Mouse (Mus musculus): ENCODE results near the gene Nfib. TPM values are rescaled to one million over a fixed set of nuclear protein-coding genes. Genes with fewer than 3 reads are reported as not detected.
A peak's percentile ranks its signal among the peaks of the same experiment; 100 is the strongest.

Gene Nfib
- polyA plus RNA-seq, 1 experiment, result 7.7 TPM

GRCm38 (mm10) chr4:82512743-82513425 is 192.7 kb downstream of the Nfib start:
- Histone ChIP-seq H3K4me3 (peak overlapping the region; percentile 33), H3K36me3 (ENCODE audit: control insufficient read depth, insufficient read depth) (no peaks in the 10 kb centered on the region), H3K79me2 (ENCODE audit: control insufficient read depth, insufficient read depth) (no peaks in the 10 kb centered on the region), H3ac (ENCODE audit: control insufficient read depth, insufficient read length) (peak overlapping the region; percentile 33), H3K4me2 (ENCODE audit: low read depth) (peak overlapping the region; percentile 98), H3K27me3 (ENCODE audit: control insufficient read depth, insufficient read depth, insufficient read length) (no peaks in the 10 kb centered on the region)
- TF ChIP-seq POLR2A (IDR thresholded peaks at IDR 0.05; ENCODE audit: insufficient read length, low read depth), result peak; percentile 75
- peak in 1 of 3 experiments; percentile 57 for TF ChIP-seq MYOD1 (IDR thresholded peaks at IDR 0.05; ENCODE audit: control insufficient read depth in 1 of 3, insufficient read length in 2 of 3, low read depth in 2 of 3)
- TF ChIP-seq POLR2AphosphoS2 (IDR thresholded peaks at IDR 0.05; ENCODE audit: insufficient read length, low read depth), result peak; percentile 57
- no peak for TF ChIP-seq USF1 (IDR thresholded peaks at IDR 0.05; ENCODE audit: low read depth)
- peak; percentile 86 for TF ChIP-seq E2F4 (IDR thresholded peaks at IDR 0.05; ENCODE audit: insufficient read depth)
- TF ChIP-seq MYOG (IDR thresholded peaks at IDR 0.05; ENCODE audit: control insufficient read depth in 1 of 3, insufficient read depth in 1 of 3, insufficient read length in 2 of 3, low read depth in 2 of 3), result peak in 1 of 3 experiments; percentile 60
- TF ChIP-seq SRF (IDR thresholded peaks at IDR 0.05; ENCODE audit: control insufficient read depth, insufficient read length, low read depth), result no peak
- no peak for TF ChIP-seq TCF3 (IDR thresholded peaks at IDR 0.05; ENCODE audit: insufficient read length, low read depth)
- TF ChIP-seq TCF12 (IDR thresholded peaks at IDR 0.05; ENCODE audit: insufficient read depth, poor library complexity, severe bottlenecking), result no peak
- no peak for TF ChIP-seq REST (IDR thresholded peaks at IDR 0.05; ENCODE audit: insufficient read depth, insufficient read length)
- no peak for TF ChIP-seq CEBPB (IDR thresholded peaks at IDR 0.05; ENCODE audit: insufficient read depth, poor library complexity, severe bottlenecking)
- peak; percentile 8 for TF ChIP-seq MAX (IDR thresholded peaks at IDR 0.05; ENCODE audit: low read depth)

DNA sequence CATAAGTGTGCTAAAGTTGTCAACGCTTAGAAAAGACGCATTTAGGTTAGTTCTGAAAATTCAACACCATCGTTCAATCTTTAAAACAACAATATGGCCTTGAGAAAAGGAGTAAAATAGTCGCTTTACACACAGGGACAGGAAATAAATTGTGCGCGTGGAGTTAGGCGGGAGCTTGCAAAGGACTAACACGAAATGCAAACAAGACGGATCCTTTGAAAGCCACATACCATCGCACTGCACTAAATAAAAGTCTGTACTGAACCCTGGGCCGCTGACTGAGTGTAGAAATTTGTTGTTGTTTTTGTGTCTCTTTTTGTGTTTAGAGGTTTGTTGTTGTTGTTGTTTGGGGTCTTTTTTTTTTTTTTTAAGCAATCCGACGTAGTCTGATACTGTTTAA is 193.2 kb downstream of the Nfib start:
- Histone ChIP-seq H3K4me2 (ENCODE audit: low read depth) (peak overlapping the region; percentile 95), H3K4me3 (peak overlapping the region; percentile 33), H3ac (ENCODE audit: control insufficient read depth, insufficient read length) (peak overlapping the region; percentile 33), H3K27me3 (ENCODE audit: control insufficient read depth, insufficient read depth, insufficient read length) (no peaks in the 10 kb centered on the region), H3K79me2 (ENCODE audit: control insufficient read depth, insufficient read depth) (no peaks in the 10 kb centered on the region), H3K36me3 (ENCODE audit: control insufficient read depth, insufficient read depth) (no peaks in the 10 kb centered on the region)
- TF ChIP-seq SRF (IDR thresholded peaks at IDR 0.05; ENCODE audit: control insufficient read depth, insufficient read length, low read depth) (no peak), POLR2AphosphoS2 (IDR thresholded peaks at IDR 0.05; ENCODE audit: insufficient read length, low read depth) (no peak), POLR2A (IDR thresholded peaks at IDR 0.05; ENCODE audit: insufficient read length, low read depth) (no peak), TCF12 (IDR thresholded peaks at IDR 0.05; ENCODE audit: insufficient read depth, poor library complexity, severe bottlenecking) (no peak), REST (IDR thresholded peaks at IDR 0.05; ENCODE audit: insufficient read depth, insufficient read length) (no peak), MYOD1 (IDR thresholded peaks at IDR 0.05; ENCODE audit: control insufficient read depth in 1 of 3, insufficient read length in 2 of 3, low read depth in 2 of 3) (no peak)

DNA sequence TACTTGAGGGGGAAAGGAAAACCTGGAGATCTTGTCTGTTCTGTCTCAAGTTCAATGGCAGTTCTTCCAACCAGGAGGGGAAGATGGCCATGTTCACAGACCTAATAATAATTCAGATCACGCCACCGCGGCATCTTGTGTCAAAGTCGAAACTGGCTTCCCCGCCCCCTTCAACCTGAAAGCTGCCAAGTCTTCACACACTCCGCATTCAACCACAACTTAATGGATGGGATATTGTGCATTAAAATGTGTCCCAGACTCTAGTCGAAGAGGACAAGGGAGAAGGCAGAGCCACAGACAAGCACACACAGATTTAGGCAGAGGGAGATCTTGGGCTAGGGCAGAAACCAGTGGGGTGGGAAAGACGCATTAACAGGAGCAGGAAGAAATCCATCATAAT is 194.0 kb downstream of the Nfib start:
- peak overlapping the region; percentile 33 for H3K4me3 ChIP-seq

GRCm38 (mm10) chr4:82511001-82511513 is 194.5 kb downstream of the Nfib start:
- Histone ChIP-seq H3K79me2 (ENCODE audit: control insufficient read depth, insufficient read depth) (no peaks in the 10 kb centered on the region), H3ac (ENCODE audit: control insufficient read depth, insufficient read length) (no peak overlapping the region), H3K4me2 (ENCODE audit: low read depth) (peak overlapping the region; percentile 95), H3K27me3 (ENCODE audit: control insufficient read depth, insufficient read depth, insufficient read length) (no peaks in the 10 kb centered on the region), H3K4me3 (peak overlapping the region; percentile 33), H3K36me3 (ENCODE audit: control insufficient read depth, insufficient read depth) (no peaks in the 10 kb centered on the region)
- TF ChIP-seq CEBPB (IDR thresholded peaks at IDR 0.05; ENCODE audit: insufficient read depth, poor library complexity, severe bottlenecking) (0 out of 2 replicates have a peak, but pooled peaks have one; percentile 1), POLR2AphosphoS2 (IDR thresholded peaks at IDR 0.05; ENCODE audit: insufficient read length, low read depth) (no peak)

More for the DNA sequence above, 194.0 kb downstream of the Nfib start:
- no peak for TF ChIP-seq TCF12 (IDR thresholded peaks at IDR 0.05; ENCODE audit: insufficient read depth, poor library complexity, severe bottlenecking)
- no peak for TF ChIP-seq TCF3 (IDR thresholded peaks at IDR 0.05; ENCODE audit: insufficient read length, low read depth)
- no peak for TF ChIP-seq POLR2AphosphoS2 (IDR thresholded peaks at IDR 0.05; ENCODE audit: insufficient read length, low read depth)
- TF ChIP-seq E2F4 (IDR thresholded peaks at IDR 0.05; ENCODE audit: insufficient read depth), result no peak
- no peak for TF ChIP-seq MYOG (IDR thresholded peaks at IDR 0.05; ENCODE audit: control insufficient read depth in 1 of 3, insufficient read depth in 1 of 3, insufficient read length in 2 of 3, low read depth in 2 of 3)
- TF ChIP-seq SRF (IDR thresholded peaks at IDR 0.05; ENCODE audit: control insufficient read depth, insufficient read length, low read depth), result no peak
- no peak for TF ChIP-seq MYOD1 (IDR thresholded peaks at IDR 0.05; ENCODE audit: control insufficient read depth in 1 of 3, insufficient read length in 2 of 3, low read depth in 2 of 3)
- TF ChIP-seq CEBPB (IDR thresholded peaks at IDR 0.05; ENCODE audit: insufficient read depth, poor library complexity, severe bottlenecking), result no peak
- TF ChIP-seq MAX (IDR thresholded peaks at IDR 0.05; ENCODE audit: low read depth), result no peak
- no peak for TF ChIP-seq REST (IDR thresholded peaks at IDR 0.05; ENCODE audit: insufficient read depth, insufficient read length)
- no peak for TF ChIP-seq USF1 (IDR thresholded peaks at IDR 0.05; ENCODE audit: low read depth)
- no peak for TF ChIP-seq POLR2A (IDR thresholded peaks at IDR 0.05; ENCODE audit: insufficient read length, low read depth)
- H3K4me2 ChIP-seq (ENCODE audit: low read depth), result peak overlapping the region; percentile 95
- no peaks in the 10 kb centered on the region for H3K27me3 ChIP-seq (ENCODE audit: control insufficient read depth, insufficient read depth, insufficient read length)
- no peaks in the 10 kb centered on the region for H3K36me3 ChIP-seq (ENCODE audit: control insufficient read depth, insufficient read depth)
- H3ac ChIP-seq (ENCODE audit: control insufficient read depth, insufficient read length), result no peak overlapping the region
- H3K79me2 ChIP-seq (ENCODE audit: control insufficient read depth, insufficient read depth), result no peaks in the 10 kb centered on the region

- H3K79me2 ChIP-seq (ENCODE audit: control insufficient read depth, insufficient read depth), result peaks cover under 1% of the 10 kb centered on the region
- no peak overlapping the region for H3K4me3 ChIP-seq
- no peak overlapping the region for H3ac ChIP-seq (ENCODE audit: control insufficient read depth, insufficient read length)
- no peak overlapping the region for H3K4me2 ChIP-seq (ENCODE audit: low read depth)
- TF ChIP-seq MAX (IDR thresholded peaks at IDR 0.05; ENCODE audit: low read depth) (no peak), E2F4 (IDR thresholded peaks at IDR 0.05; ENCODE audit: insufficient read depth) (no peak), TCF3 (IDR thresholded peaks at IDR 0.05; ENCODE audit: insufficient read length, low read depth) (no peak), POLR2AphosphoS2 (IDR thresholded peaks at IDR 0.05; ENCODE audit: insufficient read length, low read depth) (no peak), SRF (IDR thresholded peaks at IDR 0.05; ENCODE audit: control insufficient read depth, insufficient read length, low read depth) (no peak)
- no peaks in the 10 kb centered on the region for H3K36me3 ChIP-seq (ENCODE audit: control insufficient read depth, insufficient read depth)
- H3K27me3 ChIP-seq (ENCODE audit: control insufficient read depth, insufficient read depth, insufficient read length), result no peaks in the 10 kb centered on the region
These were observed 195.8 kb downstream of the Nfib start for GRCm38 (mm10) chr4:82509771-82510170.

Measured in myocyte (in vitro differentiated cells).